Mouse (Mus musculus) CH12.LX (cell line): ENCODE data around the gene Ssbp3. TPM values are rescaled to one million over a fixed set of nuclear protein-coding genes. Genes with fewer than 3 reads are reported as not detected.

ENCODE experiments used
- DNase-seq: peaks from one replicate; pipeline ENCODE4 v3.0.0-alpha.2; 2013; ENCODE audit errors: extremely low read depth
- H3K27ac ChIP-seq: 2 replicates; pipeline ENCODE4 v1.5.1; 2012; ENCODE audit warnings: low read depth, mild to moderate bottlenecking, control low read depth, moderate library complexity; ENCODE audit not compliant: insufficient read depth
- H3K27me3 ChIP-seq: replicated peaks from 2 replicates; pipeline ENCODE3; 2012; ENCODE audit warnings: inconsistent platforms
- H3K36me3 ChIP-seq, 2 experiments: replicated peaks in 1 of 2; 2 replicates each; pipeline versions ENCODE3 to v1.6.1; 2012; ENCODE audit warnings: inconsistent platforms in 1 of 2, low read length in 1 of 2, mild to moderate bottlenecking in 1 of 2, mixed read lengths in 1 of 2, moderate library complexity in 1 of 2; ENCODE audit not compliant: control insufficient read depth in 1 of 2, insufficient read depth in 1 of 2
- H3K4me1 ChIP-seq, 2 experiments: 2 replicates each; pipeline ENCODE4 v1.6.1; 2012; ENCODE audit warnings: inconsistent platforms in 1 of 2, moderate library complexity in 1 of 2; ENCODE audit not compliant: insufficient read depth in 2 of 2, control insufficient read depth in 1 of 2
- H3K4me2 ChIP-seq: 2 replicates; pipeline ENCODE4 v1.6.1; 2012; ENCODE audit warnings: low read depth, mild to moderate bottlenecking, control low read depth; ENCODE audit not compliant: poor library complexity, insufficient read depth, severe bottlenecking
- H3K4me3 ChIP-seq, 3 experiments: fragments of 150-350 bp in 1 of 3; sonication (generic) in 1 of 3; replicated peaks in 1 of 3; 2 replicates each; pipeline versions ENCODE3 to v1.5.1; 2011 to 2012; ENCODE audit warnings: low read depth in 2 of 3, low read length in 2 of 3, mild to moderate bottlenecking in 2 of 3, moderate library complexity in 2 of 3, control low read depth in 1 of 3, improper control_type of control experiment in 1 of 3, inconsistent platforms in 1 of 3, mixed read lengths in 1 of 3; ENCODE audit not compliant: poor library complexity in 1 of 3
- H3K79me2 ChIP-seq: replicated peaks from 2 replicates; pipeline ENCODE4 v1.6.1; 2012; ENCODE audit warnings: mild to moderate bottlenecking, moderate library complexity; ENCODE audit not compliant: control insufficient read depth, poor library complexity, insufficient read depth, severe bottlenecking; ENCODE audit errors: extremely low read depth
- H3K9ac ChIP-seq: 2 replicates; pipeline ENCODE4 v1.6.1; 2012; ENCODE audit warnings: low read depth, mild to moderate bottlenecking, control low read depth, moderate library complexity; ENCODE audit not compliant: insufficient read depth
- H3K9me3 ChIP-seq: replicated peaks from 2 replicates; pipeline ENCODE3; 2012; ENCODE audit warnings: low read length, inconsistent platforms, mixed read lengths
- CHD1 ChIP-seq: IDR thresholded peaks from 2 replicates; pipeline ENCODE4 v1.6.1; 2012; ENCODE audit warnings: low read depth, low read length, improper control_type of control experiment, inconsistent platforms
- E2F4 ChIP-seq: IDR thresholded peaks from 2 replicates; pipeline ENCODE4 v1.6.1; 2011; ENCODE audit warnings: low read depth, low read length, improper control_type of control experiment; ENCODE audit not compliant: insufficient replicate concordance
- KAT2A ChIP-seq: IDR thresholded peaks from 2 replicates; pipeline ENCODE4 v1.6.1; 2012; ENCODE audit warnings: low read length, improper control_type of control experiment, inconsistent platforms; ENCODE audit not compliant: insufficient replicate concordance
- MAFK ChIP-seq: IDR thresholded peaks from 2 replicates; pipeline ENCODE4 v1.6.1; 2011; ENCODE audit warnings: low read length, improper control_type of control experiment; ENCODE audit not compliant: insufficient replicate concordance
- MYC ChIP-seq: IDR thresholded peaks from 2 replicates; pipeline ENCODE4 v1.6.1; 2011; ENCODE audit warnings: low read depth, mild to moderate bottlenecking, improper control_type of control experiment, low read length
- NELFE ChIP-seq: IDR thresholded peaks from 2 replicates; pipeline ENCODE4 v1.6.1; 2011; ENCODE audit warnings: low read depth, low read length, improper control_type of control experiment
- NRF1 ChIP-seq: IDR thresholded peaks from 2 replicates; pipeline ENCODE4 v1.6.1; 2014; ENCODE audit warnings: low read depth, mild to moderate bottlenecking, inconsistent platforms, low read length, improper control_type of control experiment, moderate library complexity
- POLR2AphosphoS2 ChIP-seq: IDR thresholded peaks from 2 replicates; pipeline ENCODE4 v1.6.1; 2011; ENCODE audit warnings: low read depth, low read length, improper control_type of control experiment
- RAD21 ChIP-seq: IDR thresholded peaks from 2 replicates; pipeline ENCODE4 v1.6.1; 2011; ENCODE audit warnings: low read depth, mild to moderate bottlenecking, low read length, improper control_type of control experiment, moderate library complexity
- SMC3 ChIP-seq: IDR thresholded peaks from 2 replicates; pipeline ENCODE4 v1.6.1; 2011; ENCODE audit warnings: low read depth, low read length, improper control_type of control experiment
- TCF12 ChIP-seq: IDR thresholded peaks from 2 replicates; pipeline ENCODE4 v1.6.1; 2014; ENCODE audit warnings: low read depth, mild to moderate bottlenecking, inconsistent platforms, low read length, improper control_type of control experiment
- USF2 ChIP-seq: conservative IDR thresholded peaks from 2 replicates; pipeline ENCODE4 v1.6.1; 2011; ENCODE audit warnings: low read depth, low read length, improper control_type of control experiment
- ZKSCAN1 ChIP-seq: IDR thresholded peaks from 2 replicates; pipeline ENCODE4 v1.6.1; 2012; ENCODE audit warnings: low read depth, inconsistent platforms, low read length, improper control_type of control experiment, borderline replicate concordance
- ZMIZ1 ChIP-seq: IDR thresholded peaks from 2 replicates; pipeline ENCODE4 v1.6.1; 2012; ENCODE audit warnings: low read depth, mild to moderate bottlenecking, inconsistent platforms, low read length, improper control_type of control experiment
- ZNF384 ChIP-seq: IDR thresholded peaks from 2 replicates; pipeline ENCODE4 v1.6.1; 2012; ENCODE audit warnings: low read depth, low read length, improper control_type of control experiment, inconsistent platforms
- dilution Hi-C: fragments of 300-500 bp; cut with MboI; formaldehyde crosslinking; loops from 2 replicates; pipeline ENCODE4 v1.14.3; 2020; ENCODE audit warnings: low sequenced_read_pairs; ENCODE audit not compliant: extremely low pct_unique_long_range_greater_than_20kb, extremely low pct_ligation_motif_present
- in situ Hi-C: fragments of 300-500 bp; cut with MboI; formaldehyde crosslinking; loops from 3 replicates; pipeline ENCODE4 v1.14.3; 2019; ENCODE audit warnings: low sequenced_read_pairs, low pct_ligation_motif_present, low pct_unique_long_range_greater_than_20kb, mixed read lengths
- polyA plus RNA-seq: library from polyadenylated mRNA; unstranded; fragments of >175 nt; gene quantifications from 2 replicates; pipeline ENCODE4 v1.2.1, GENCODE M21; 2012; ENCODE audit warnings: low read depth; ENCODE audit not compliant: insufficient read length
- total RNA-seq, 2 experiments: library from RNA; depleted of rRNA; stranded (reverse); fragments of 300-350 nt in 1 of 2; fragments of >200 nt in 1 of 2; gene quantifications; 2 replicates each; pipeline ENCODE4 v1.2.3; 2012 to 2014

The Ssbp3 gene
- total and polyA plus RNA-seq, 3 experiments, result 32.4 to 129 (median 76.5) TPM

GRCm38 (mm10) chr4:106924888-106925287 lies 14.4 kb downstream of the Ssbp3 start:
- in situ Hi-C loops, result no loop called here
- no peak for DNase-seq
- no peak overlapping the region for H3K4me3 ChIP-seq

DNA sequence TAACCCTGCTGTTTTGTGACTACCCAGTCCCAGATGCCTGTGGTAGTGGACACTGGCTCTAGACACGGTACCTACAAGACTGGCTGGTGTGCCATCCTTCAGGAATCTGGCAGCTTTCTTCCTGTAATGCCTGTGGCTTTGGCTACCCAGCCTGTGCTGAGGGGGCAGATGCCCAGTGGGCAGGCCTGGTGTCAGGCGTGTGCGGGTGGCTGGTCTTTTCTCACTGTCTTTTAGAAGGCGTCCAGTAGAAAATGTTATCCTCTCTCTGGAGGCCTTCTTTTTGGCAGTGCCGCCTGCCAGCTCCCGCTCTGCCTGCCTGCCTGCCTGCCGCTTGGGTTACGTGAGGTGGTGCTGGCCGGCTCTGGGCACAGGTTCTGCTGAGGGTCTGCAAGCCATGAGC lies 15.9 kb downstream of the Ssbp3 start:
- no peak for TF ChIP-seq E2F4
- TF ChIP-seq CHD1, result no peak
- no peak for TF ChIP-seq ZKSCAN1
- no peak for TF ChIP-seq MYC
- no peak for TF ChIP-seq KAT2A
- no peak for TF ChIP-seq SMC3
- no peak for TF ChIP-seq POLR2AphosphoS2
- TF ChIP-seq RAD21, result no peak
- TF ChIP-seq TCF12, result no peak
- no peak for TF ChIP-seq ZNF384
- no peak for TF ChIP-seq USF2
- TF ChIP-seq NRF1, result no peak
- TF ChIP-seq MAFK, result no peak
- no peak for TF ChIP-seq NELFE
- Histone ChIP-seq H3K9me3 (no peaks in the 10 kb centered on the region), H3K9ac (no peak overlapping the region), H3K79me2 (peaks cover 4% of the 10 kb centered on the region), H3K4me1 (peaks cover 6 to 61% of the 10 kb centered on the region in 2 experiments), H3K4me3 (no peak overlapping the region), H3K27ac (no peak overlapping the region), H3K27me3 (no peaks in the 10 kb centered on the region), H3K36me3 (peaks cover 46 to 95% of the 10 kb centered on the region in 2 experiments), H3K4me2 (no peak overlapping the region)
- in situ Hi-C loops (no loop called here), dilution Hi-C loops (no loop called here)
- DNase-seq, result no peak

More at GRCm38 (mm10) chr4:106924888-106925287, 14.4 kb downstream of the Ssbp3 start:
- Histone ChIP-seq H3K9me3 (no peaks in the 10 kb centered on the region), H3K27ac (no peak overlapping the region), H3K4me1 (peaks cover 18 to 72% of the 10 kb centered on the region in 2 experiments), H3K9ac (no peak overlapping the region), H3K79me2 (peaks cover 6% of the 10 kb centered on the region), H3K36me3 (peaks cover 47 to 95% of the 10 kb centered on the region in 2 experiments), H3K27me3 (no peaks in the 10 kb centered on the region), H3K4me2 (no peak overlapping the region)
- no peak for TF ChIP-seq CHD1
- dilution Hi-C loops, result no loop called here

DNA sequence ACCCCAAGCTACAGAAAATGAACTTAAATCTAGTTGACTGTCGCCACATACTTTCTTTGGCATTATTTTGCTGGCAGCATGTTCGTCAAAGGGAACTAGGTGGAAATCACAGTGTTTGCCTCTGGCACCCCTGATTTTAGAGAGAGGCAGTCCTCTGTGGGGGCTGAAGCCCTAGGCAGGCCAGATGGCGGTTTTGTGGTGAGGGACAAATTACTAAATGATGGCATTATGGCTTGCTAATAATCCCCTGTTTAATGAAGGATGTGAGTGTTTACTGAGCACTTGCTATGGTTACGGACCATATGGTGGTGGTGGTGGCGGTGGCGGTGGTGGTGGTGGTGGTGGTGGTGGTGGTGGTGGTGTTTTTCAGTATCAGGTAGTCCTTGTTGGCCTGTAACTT lies 16.5 kb downstream of the Ssbp3 start:
- Histone ChIP-seq H3K36me3 (peaks cover 47 to 95% of the 10 kb centered on the region in 2 experiments), H3K4me1 (peaks cover 5 to 61% of the 10 kb centered on the region in 2 experiments)

More for the DNA sequence above, 16.5 kb downstream of the Ssbp3 start:
- H3K9me3 ChIP-seq, result no peaks in the 10 kb centered on the region
- H3K27ac ChIP-seq, result no peak overlapping the region
- H3K4me3 ChIP-seq, result no peak overlapping the region
- dilution Hi-C loops (no loop called here), in situ Hi-C loops (no loop called here)
- no peak for DNase-seq
- H3K27me3 ChIP-seq, result no peaks in the 10 kb centered on the region
- no peak overlapping the region for H3K9ac ChIP-seq
- H3K79me2 ChIP-seq, result peaks cover 4% of the 10 kb centered on the region
- H3K4me2 ChIP-seq, result no peak overlapping the region
- TF ChIP-seq ZMIZ1, result no peak
